Mouse (Mus musculus) cerebellum, postnatal 25 days (tissue): ENCODE measurements around the gene Pdzd2.

Source experiments
- DNase-seq, 2 experiments: peaks; one replicate each; pipeline ENCODE4 v3.0.0; 2021; ENCODE audit warnings: mixed read lengths in 2 of 2

Pdzd2 gene

GRCm38 (mm10) chr15:12622093-12622643 lies 117.6 kb downstream of the Pdzd2 start:
- DNase-seq: no peak

GRCm38 (mm10) chr15:12619273-12619672 lies 120.5 kb downstream of the Pdzd2 start:
- DNase-seq: no peak

GRCm38 (mm10) chr15:12617651-12618050 lies 122.1 kb downstream of the Pdzd2 start:
- no peak for DNase-seq

DNA sequence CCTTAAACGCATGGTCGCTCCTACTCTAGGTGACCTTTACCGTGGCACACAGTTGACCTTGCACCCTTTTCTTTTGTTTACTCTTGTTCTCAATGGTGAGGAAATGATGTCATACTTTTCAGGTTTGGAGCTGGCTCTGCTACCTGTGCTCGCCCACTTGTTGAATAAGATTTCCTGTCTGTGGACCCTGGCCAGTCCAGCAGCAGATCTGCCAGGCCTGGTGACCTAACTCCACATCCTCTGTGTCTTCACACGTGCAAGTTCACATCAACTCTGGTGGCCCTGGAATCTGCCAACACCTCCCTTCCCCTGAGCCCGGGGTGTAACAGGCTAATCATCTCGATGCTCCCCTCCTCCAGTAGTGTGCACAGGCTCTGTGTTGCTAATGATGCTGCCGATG lies 122.5 kb downstream of the Pdzd2 start:
- DNase-seq: no peak

DNA sequence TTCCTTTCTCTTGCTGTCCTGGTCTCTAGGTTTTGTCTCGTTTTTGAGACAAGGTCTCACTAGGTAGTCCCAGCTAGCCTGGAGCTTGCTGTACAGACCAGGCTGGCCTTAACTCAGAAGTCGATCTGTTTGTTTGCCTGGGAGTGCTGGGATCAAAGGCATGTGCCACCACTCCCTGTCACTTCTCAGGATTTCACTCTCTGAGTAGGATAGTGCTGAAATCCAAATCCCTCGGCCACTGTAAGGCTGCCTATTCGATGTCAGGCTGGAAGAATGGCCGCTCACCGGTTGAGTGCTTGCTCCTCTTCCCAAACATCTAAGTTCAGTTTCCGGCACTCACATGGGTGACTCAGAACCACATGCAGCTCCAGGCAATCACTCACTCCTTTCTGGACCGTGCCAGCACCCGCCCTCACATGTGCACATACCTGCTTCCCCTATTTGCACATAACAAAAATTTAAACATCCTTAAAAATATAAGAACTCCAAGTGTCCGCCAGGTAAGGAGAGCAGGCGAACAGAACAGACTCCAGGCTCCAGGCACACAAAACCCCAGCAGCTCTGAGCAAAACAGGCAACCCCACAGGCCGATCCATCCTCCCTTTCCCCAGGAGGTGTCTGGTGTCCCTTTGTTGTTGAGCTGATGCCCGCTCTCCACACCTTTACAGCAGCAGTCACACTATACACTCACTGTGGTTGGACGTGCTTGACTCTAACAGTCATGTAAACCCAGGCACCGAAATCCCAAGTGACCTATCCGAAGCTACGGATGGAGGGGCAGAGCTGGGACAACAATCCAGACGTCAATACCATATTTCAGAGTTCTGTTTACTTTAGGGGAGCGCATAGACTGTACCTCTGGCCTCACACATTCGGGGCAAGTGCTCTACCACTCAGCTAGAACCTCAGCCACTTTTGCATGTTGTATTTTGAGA lies 124.5 kb downstream of the Pdzd2 start:
- no peak for DNase-seq

DNA sequence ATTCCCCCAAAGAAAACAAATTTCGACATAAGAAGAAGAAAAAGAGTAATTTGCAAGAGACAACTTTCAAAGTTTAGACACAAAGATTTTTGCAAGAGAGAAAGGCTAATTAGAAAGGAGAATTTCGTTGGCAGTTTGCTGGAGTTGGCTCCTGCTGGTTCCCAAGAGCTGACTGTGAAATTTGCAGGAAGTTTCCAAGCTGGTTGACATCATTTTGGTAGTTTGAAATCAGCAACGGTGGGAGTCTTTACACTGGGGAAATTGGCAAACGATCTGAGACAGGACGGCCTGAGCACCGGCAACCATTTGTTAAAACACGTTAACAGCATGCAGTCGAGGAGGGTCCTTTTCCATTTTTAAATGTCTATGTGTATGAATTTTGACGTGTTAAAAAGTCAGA lies 125.7 kb downstream of the Pdzd2 start:
- DNase-seq: no peak

GRCm38 (mm10) chr15:12612944-12613675 lies 126.6 kb downstream of the Pdzd2 start:
- DNase-seq: no peak

GRCm38 (mm10) chr15:12608090-12608489 lies 131.6 kb downstream of the Pdzd2 start:
- no peak for DNase-seq

GRCm38 (mm10) chr15:12606306-12606705 lies 133.4 kb downstream of the Pdzd2 start:
- no peak for DNase-seq

DNA sequence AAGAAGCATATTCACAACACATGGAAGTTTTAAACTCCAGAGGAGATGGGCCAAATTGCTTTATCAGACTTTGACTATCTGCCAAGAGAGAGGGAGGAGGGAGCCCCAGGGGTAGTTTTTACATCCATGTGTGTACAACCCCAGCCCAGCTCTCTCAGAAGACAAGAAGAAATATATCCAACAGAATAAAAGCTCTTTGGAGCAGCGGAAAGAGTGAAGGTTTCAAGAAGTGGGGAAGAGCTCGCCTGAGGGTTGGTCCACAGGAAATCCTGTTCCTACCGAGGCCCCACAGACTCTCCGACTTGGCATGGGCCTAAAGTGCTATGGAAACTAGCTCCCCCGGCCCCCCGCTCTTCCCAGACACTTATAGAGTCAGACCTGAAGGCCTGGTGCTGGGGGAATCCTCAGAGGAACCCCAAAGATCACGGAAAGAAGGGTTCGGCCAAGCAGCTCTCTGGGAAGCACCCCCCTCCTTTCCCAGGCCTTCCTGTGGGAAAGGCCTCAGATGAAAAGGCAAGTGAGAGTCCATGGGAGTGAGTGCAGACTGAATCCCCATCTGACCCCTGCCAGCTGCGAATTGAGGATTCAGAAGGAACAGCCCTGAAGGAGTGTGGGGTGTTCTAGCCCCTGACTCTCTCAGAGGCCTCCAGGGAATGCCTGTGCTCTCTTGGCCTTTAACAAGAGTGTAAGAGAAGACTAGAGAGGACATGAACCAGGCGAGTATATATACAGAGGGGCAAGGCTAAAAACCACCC lies 134.3 kb downstream of the Pdzd2 start:
- no peak for DNase-seq

GRCm38 (mm10) chr15:12603674-12604073 lies 136.1 kb downstream of the Pdzd2 start:
- DNase-seq: no peak

- DNase-seq: no peak
These were observed 146.6 kb downstream of the Pdzd2 start for GRCm38 (mm10) chr15:12593094-12593493.

DNA sequence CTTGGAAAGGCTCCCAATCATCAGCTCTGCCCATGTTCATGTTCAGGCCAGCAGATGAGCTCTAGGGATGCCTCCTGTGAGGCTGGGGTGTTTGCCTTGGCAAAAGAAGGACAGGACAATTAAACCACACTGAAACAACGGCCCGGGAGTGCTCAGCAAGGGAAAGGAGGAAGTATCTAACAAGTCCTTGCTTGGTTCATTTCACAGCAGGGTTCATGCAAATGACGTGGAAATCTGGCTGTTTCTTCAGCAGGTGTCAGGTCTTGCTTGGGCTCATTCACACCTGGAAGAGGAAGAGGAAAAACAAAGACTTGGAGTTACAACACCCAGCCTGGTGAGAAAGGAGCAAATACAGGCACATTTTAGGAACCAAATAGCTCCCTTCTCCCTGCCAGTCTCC lies 147.1 kb downstream of the Pdzd2 start:
- DNase-seq: no peak

GRCm38 (mm10) chr15:12588661-12589060 lies 151.1 kb downstream of the Pdzd2 start:
- DNase-seq: no peak

DNA sequence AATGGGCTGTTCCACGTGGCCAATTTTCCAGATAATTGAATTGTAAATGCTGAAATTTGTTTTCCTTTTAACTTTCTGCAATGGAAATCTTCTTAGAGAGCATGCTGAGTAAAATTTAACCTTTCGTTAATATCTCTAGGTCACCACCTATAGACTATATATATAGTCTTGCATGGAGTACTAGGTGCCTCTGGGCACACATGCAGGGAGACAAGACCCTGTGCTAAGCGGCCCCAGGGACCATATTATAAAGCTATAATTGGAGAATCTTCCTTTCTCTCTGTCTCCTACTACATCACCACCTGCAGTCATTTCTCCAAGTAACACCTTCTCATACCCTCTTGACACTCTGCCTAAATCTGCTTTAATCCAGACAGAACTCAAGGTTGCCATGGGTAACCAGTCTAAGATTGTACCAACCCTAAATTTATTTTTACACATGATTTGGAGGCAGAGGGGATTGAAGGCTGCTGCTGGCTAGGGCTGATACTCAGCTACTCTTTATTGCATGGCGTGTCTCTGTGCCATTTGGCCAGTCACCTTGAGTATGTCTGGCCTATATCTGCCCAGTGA lies 152.8 kb downstream of the Pdzd2 start:
- DNase-seq: no peak

DNA sequence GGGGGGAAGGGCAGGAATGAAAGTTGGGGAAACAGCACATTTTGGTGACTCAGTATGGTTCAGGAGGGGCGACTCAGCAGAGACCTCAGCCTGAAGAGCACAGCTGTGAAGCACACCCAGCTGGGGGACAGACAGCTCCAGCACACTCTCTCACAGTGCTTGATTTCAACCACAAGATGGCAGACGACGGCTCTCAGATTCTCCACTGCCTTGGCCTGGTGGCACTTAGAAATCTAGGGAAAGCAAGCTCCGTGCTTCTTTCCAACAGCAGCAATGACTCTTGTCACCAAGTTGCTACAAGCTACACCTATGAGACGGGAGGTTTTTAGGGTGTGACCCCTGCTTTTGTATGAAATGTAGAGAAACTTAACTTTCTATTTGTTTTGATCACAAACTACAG lies 153.6 kb downstream of the Pdzd2 start:
- DNase-seq: peak; percentile 46 to 68

- no peak for DNase-seq
These were observed 156.7 kb downstream of the Pdzd2 start for GRCm38 (mm10) chr15:12583051-12583450.

GRCm38 (mm10) chr15:12582471-12582870 lies 157.3 kb downstream of the Pdzd2 start:
- no peak for DNase-seq

GRCm38 (mm10) chr15:12579196-12579595 lies 160.5 kb downstream of the Pdzd2 start:
- DNase-seq: no peak

GRCm38 (mm10) chr15:12578276-12578675 lies 161.4 kb downstream of the Pdzd2 start:
- peak; percentile 51 to 74 for DNase-seq

- DNase-seq: no peak
These were observed 162.0 kb downstream of the Pdzd2 start for GRCm38 (mm10) chr15:12577715-12578114.

GRCm38 (mm10) chr15:12577054-12577696 lies 162.5 kb downstream of the Pdzd2 start:
- DNase-seq: peak; percentile 30 to 55
